Mouse (Mus musculus) liver, postnatal 0 days (tissue): ENCODE results near the gene Asb7. TPM values are rescaled to one million over a fixed set of nuclear protein-coding genes. Genes with fewer than 3 reads are reported as not detected.
A peak's percentile ranks its signal among the peaks of the same experiment; 100 is the strongest.

Source experiments
- ATAC-seq: fragments of 200-750 bp; cut with Nextera tagmentation; 2 replicates; pipeline ENCODE4 v1.8.0; 2017; ENCODE audit warnings: mild to moderate bottlenecking, moderate library complexity
- DNase-seq: peaks from one replicate; pipeline ENCODE4 v3.0.0-alpha.2; 2016
- H3K27ac ChIP-seq: fragments of 300-500 bp; sonication (generic); 2 replicates; pipeline ENCODE4 v1.5.1; 2014; ENCODE audit warnings: antibody characterized with exemption, moderate library complexity, mild to moderate bottlenecking, low read depth
- H3K27me3 ChIP-seq: fragments of 300-500 bp; sonication (generic); 2 replicates; pipeline ENCODE4 v1.6.1; 2014; ENCODE audit warnings: low read length, control low read depth, mixed read lengths; ENCODE audit not compliant: insufficient read depth
- H3K36me3 ChIP-seq: fragments of 300-500 bp; sonication (generic); replicated peaks from 2 replicates; pipeline ENCODE4 v1.6.1; 2014; ENCODE audit warnings: mild to moderate bottlenecking, control low read depth, low read length, moderate library complexity, mixed read lengths; ENCODE audit not compliant: insufficient read depth
- H3K4me1 ChIP-seq: fragments of 300-500 bp; sonication (generic); 2 replicates; pipeline ENCODE4 v1.6.1; 2014; ENCODE audit warnings: antibody characterized with exemption, mild to moderate bottlenecking, control low read depth; ENCODE audit not compliant: insufficient read depth
- H3K4me2 ChIP-seq: fragments of 300-500 bp; sonication (generic); 2 replicates; pipeline ENCODE4 v1.6.1; 2014; ENCODE audit warnings: low read depth, mild to moderate bottlenecking, low read length, moderate library complexity, mixed read lengths
- H3K4me3 ChIP-seq: fragments of 300-500 bp; sonication (generic); 2 replicates; pipeline ENCODE4 v1.5.1; 2014; ENCODE audit warnings: low read depth, low read length
- H3K9ac ChIP-seq: fragments of 300-500 bp; sonication (generic); replicated peaks from 2 replicates; pipeline ENCODE4 v1.6.1; 2014; ENCODE audit warnings: mild to moderate bottlenecking, moderate library complexity
- H3K9me3 ChIP-seq: fragments of 300-500 bp; sonication (generic); 2 replicates; pipeline ENCODE4 v1.6.1; 2016; ENCODE audit warnings: mild to moderate bottlenecking, control low read depth, low read length, mixed read lengths
- CTCF ChIP-seq: sonication (generic); IDR thresholded peaks from 2 replicates; pipeline ENCODE4 v1.5.1; 2016; ENCODE audit warnings: antibody characterized with exemption, low read depth
- EP300 ChIP-seq: IDR thresholded peaks from 2 replicates; pipeline ENCODE4 v1.6.1; 2016; ENCODE audit warnings: antibody characterized with exemption, low read depth, mild to moderate bottlenecking
- WGBS: fragments of 180-500 bp; shearing (Covaris S2); extraction: QIAGEN DNeasy Blood & Tissue Kit; methylation state at CpG from one replicate; pipeline ENCODE4 v1.1.7; 2014; ENCODE audit not compliant: insufficient replicate concordance; 5-methylcytosine and 5-hydroxymethylcytosine counted together
- polyA plus RNA-seq: library from polyadenylated mRNA; unstranded; fragments of >200 nt; fragmentation: Nextera tagmentation; extraction: Ambion mirVana; gene quantifications from 2 replicates; pipeline ENCODE4 v1.2.1, GENCODE M21; 2015

Asb7 gene
- polyA plus RNA-seq, 1 experiment from 2014 or later, result 3.5 TPM

GRCm38 (mm10) chr7:66661572-66661971, 27.8 kb downstream of the Asb7 start:
- ATAC-seq, result peak; percentile 57
- 11% methylated on average over 8 of the region's 8 CpGs for WGBS

GRCm38 (mm10) chr7:66660972-66661371, 28.4 kb downstream of the Asb7 start:
- no peak for ATAC-seq
- H3K27ac ChIP-seq, result no peak overlapping the region

More at GRCm38 (mm10) chr7:66661572-66661971, 27.8 kb downstream of the Asb7 start:
- Histone ChIP-seq H3K4me1 (peaks cover 7% of the 10 kb centered on the region; the same call in 1 of the 2 replicates), H3K4me2 (peak overlapping the region; percentile 66), H3K4me3 (peak overlapping the region; percentile 32), H3K9me3 (no peaks in the 10 kb centered on the region), H3K27me3 (no peaks in the 10 kb centered on the region), H3K36me3 (peaks cover 17% of the 10 kb centered on the region), H3K27ac (no peak overlapping the region), H3K9ac (no peak overlapping the region)
- TF ChIP-seq EP300 (no peak), CTCF (peak; percentile 95)
- peak; percentile 77 for DNase-seq

GRCm38 (mm10) chr7:66660291-66660690, 29.1 kb downstream of the Asb7 start:
- H3K27ac ChIP-seq, result no peak overlapping the region
- H3K36me3 ChIP-seq, result peaks cover 16% of the 10 kb centered on the region
- no peaks in the 10 kb centered on the region for H3K9me3 ChIP-seq
- TF ChIP-seq EP300 (no peak), CTCF (no peak)
- peaks cover 7% of the 10 kb centered on the region; the same call in 1 of the 2 replicates for H3K4me1 ChIP-seq
- no peaks in the 10 kb centered on the region for H3K27me3 ChIP-seq
- ATAC-seq, result no peak
- WGBS, result 70% methylated on average over 7 of the region's 7 CpGs
- H3K4me2 ChIP-seq, result no peak overlapping the region
- H3K9ac ChIP-seq, result no peak overlapping the region
- no peak for DNase-seq
- no peak overlapping the region for H3K4me3 ChIP-seq

More at GRCm38 (mm10) chr7:66660972-66661371, 28.4 kb downstream of the Asb7 start:
- H3K4me1 ChIP-seq, result peaks cover 7% of the 10 kb centered on the region; the same call in 1 of the 2 replicates
- TF ChIP-seq CTCF, result no peak
- TF ChIP-seq EP300, result no peak
- no peak overlapping the region for H3K4me3 ChIP-seq
- no peaks in the 10 kb centered on the region for H3K9me3 ChIP-seq
- H3K27me3 ChIP-seq, result no peaks in the 10 kb centered on the region
- no peak for DNase-seq
- 81% methylated on average over 8 of the region's 8 CpGs for WGBS
- no peak overlapping the region for H3K4me2 ChIP-seq
- H3K9ac ChIP-seq, result no peak overlapping the region
- peaks cover 16% of the 10 kb centered on the region for H3K36me3 ChIP-seq

- H3K4me3 ChIP-seq, result no peak overlapping the region
- H3K9me3 ChIP-seq, result no peaks in the 10 kb centered on the region
- no peaks in the 10 kb centered on the region for H3K4me1 ChIP-seq
- DNase-seq (no peak), ATAC-seq (no peak)
- H3K9ac ChIP-seq, result no peak overlapping the region
- TF ChIP-seq EP300, result no peak
- TF ChIP-seq CTCF, result no peak
- no peak overlapping the region for H3K27ac ChIP-seq
- 78% methylated on average over 9 of the region's 9 CpGs for WGBS
- H3K27me3 ChIP-seq, result no peaks in the 10 kb centered on the region
- peaks cover 27% of the 10 kb centered on the region for H3K36me3 ChIP-seq
- H3K4me2 ChIP-seq, result no peak overlapping the region
Measured at GRCm38 (mm10) chr7:66655471-66655870, 33.9 kb downstream of the Asb7 start.

GRCm38 (mm10) chr7:66653596-66653995, 35.8 kb downstream of the Asb7 start:
- Histone ChIP-seq H3K36me3 (peaks cover 13% of the 10 kb centered on the region), H3K4me3 (no peak overlapping the region), H3K4me2 (no peak overlapping the region), H3K27ac (no peak overlapping the region), H3K9me3 (no peaks in the 10 kb centered on the region), H3K4me1 (no peaks in the 10 kb centered on the region), H3K9ac (no peak overlapping the region), H3K27me3 (no peaks in the 10 kb centered on the region)
- ATAC-seq (no peak), DNase-seq (no peak)
- TF ChIP-seq CTCF (no peak), EP300 (no peak)
- WGBS, result 88% methylated on average over 9 of the region's 9 CpGs

GRCm38 (mm10) chr7:66652216-66652615, 37.2 kb downstream of the Asb7 start:
- Histone ChIP-seq H3K27ac (no peak overlapping the region), H3K4me3 (no peak overlapping the region), H3K36me3 (peaks cover 20% of the 10 kb centered on the region), H3K27me3 (no peaks in the 10 kb centered on the region), H3K9ac (no peak overlapping the region), H3K4me1 (no peaks in the 10 kb centered on the region), H3K9me3 (no peaks in the 10 kb centered on the region), H3K4me2 (no peak overlapping the region)
- no peak for DNase-seq
- 60% methylated on average over 4 of the region's 4 CpGs for WGBS
- TF ChIP-seq EP300 (no peak), CTCF (no peak)
- no peak for ATAC-seq

GRCm38 (mm10) chr7:66650883-66651282, 38.5 kb downstream of the Asb7 start:
- Histone ChIP-seq H3K4me1 (no peaks in the 10 kb centered on the region), H3K4me2 (no peak overlapping the region), H3K4me3 (no peak overlapping the region), H3K27ac (no peak overlapping the region), H3K9ac (no peak overlapping the region), H3K9me3 (no peaks in the 10 kb centered on the region), H3K27me3 (no peaks in the 10 kb centered on the region), H3K36me3 (peaks cover 24% of the 10 kb centered on the region)
- no peak for TF ChIP-seq CTCF
- TF ChIP-seq EP300, result no peak
- no peak for ATAC-seq
- DNase-seq, result no peak
- WGBS, result 82% methylated on average over 5 of the region's 5 CpGs
